Mouse (Mus musculus) forebrain, postnatal 0 days (tissue): ENCODE results near the gene Mrgpra6. TPM values are rescaled to one million over a fixed set of nuclear protein-coding genes. Genes with fewer than 3 reads are reported as not detected.

ENCODE experiments used
- ATAC-seq: fragments of 200-750 bp; cut with Nextera tagmentation; 2 replicates; pipeline ENCODE4 v1.8.0; 2017; ENCODE audit warnings: mild to moderate bottlenecking, moderate library complexity
- DNase-seq: peaks from one replicate; pipeline ENCODE4 v3.0.0-alpha.2; 2015
- H3K27ac ChIP-seq: fragments of 300-500 bp; sonication (generic); 2 replicates; pipeline ENCODE4 v1.5.1; 2014; ENCODE audit warnings: low read depth, mild to moderate bottlenecking, antibody characterized with exemption, low read length, moderate library complexity, mixed read lengths
- H3K27me3 ChIP-seq: fragments of 300-500 bp; sonication (generic); 2 replicates; pipeline ENCODE4 v1.6.1; 2014; ENCODE audit warnings: mild to moderate bottlenecking, low read length, mixed read lengths; ENCODE audit not compliant: insufficient read depth
- H3K36me3 ChIP-seq: fragments of 300-500 bp; sonication (generic); 2 replicates; pipeline ENCODE4 v1.6.1; 2014; ENCODE audit warnings: mild to moderate bottlenecking, moderate library complexity; ENCODE audit not compliant: insufficient read depth
- H3K4me1 ChIP-seq: fragments of 300-500 bp; sonication (generic); 2 replicates; pipeline ENCODE4 v1.6.1; 2014; ENCODE audit warnings: antibody characterized with exemption; ENCODE audit not compliant: insufficient read depth
- H3K4me2 ChIP-seq: fragments of 300-500 bp; sonication (generic); 2 replicates; pipeline ENCODE4 v1.6.1; 2014; ENCODE audit warnings: low read depth, mild to moderate bottlenecking, moderate library complexity
- H3K4me3 ChIP-seq: fragments of 300-500 bp; sonication (generic); 2 replicates; pipeline ENCODE4 v1.5.1; 2014; ENCODE audit warnings: low read depth, low read length, mixed read lengths
- H3K9ac ChIP-seq: fragments of 300-500 bp; sonication (generic); 2 replicates; pipeline ENCODE4 v1.6.1; 2014; ENCODE audit warnings: mild to moderate bottlenecking
- H3K9me3 ChIP-seq: fragments of 300-500 bp; sonication (generic); 2 replicates; pipeline ENCODE4 v1.6.1; 2016; ENCODE audit warnings: low read length
- CTCF ChIP-seq: sonication (generic); IDR thresholded peaks from 2 replicates; pipeline ENCODE4 v1.5.1; 2016; ENCODE audit warnings: antibody characterized with exemption, control low read depth, low read depth
- WGBS: fragments of 180-500 bp; shearing (Covaris S2); extraction: QIAGEN DNeasy Blood & Tissue Kit; methylation state at CpG from one replicate; pipeline ENCODE4 v1.1.7; 2014; 5-methylcytosine and 5-hydroxymethylcytosine counted together
- polyA plus RNA-seq: library from polyadenylated mRNA; unstranded; fragments of >200 nt; fragmentation: Nextera tagmentation; extraction: Ambion mirVana; gene quantifications from 2 replicates; pipeline ENCODE4 v1.2.1, GENCODE M21; 2015
- total RNA-seq: library from RNA; depleted of rRNA; stranded (reverse); fragments of >200 nt; gene quantifications from 2 replicates; pipeline ENCODE4 v1.2.3, GENCODE M21; 2014

Gene Mrgpra6
- total and polyA plus RNA-seq, 2 experiments from 2014 or later = not detected

- H3K4me3 ChIP-seq = no peak overlapping the region
- no peak overlapping the region for H3K4me2 ChIP-seq
- no peaks in the 10 kb centered on the region for H3K27me3 ChIP-seq
- H3K9ac ChIP-seq = no peak overlapping the region
- no peaks in the 10 kb centered on the region for H3K36me3 ChIP-seq
- WGBS = 52% methylated on average over 2 of the region's 2 CpGs
- peaks cover 5% of the 10 kb centered on the region; the same call in 1 of the 2 replicates for H3K9me3 ChIP-seq
- DNase-seq (no peak), ATAC-seq (no peak)
- no peak for TF ChIP-seq CTCF
- H3K27ac ChIP-seq = no peak overlapping the region
- no peaks in the 10 kb centered on the region for H3K4me1 ChIP-seq
Measured at GRCm38 (mm10) chr7:47158451-47158850, 46.3 kb downstream of the Mrgpra6 start.

- H3K4me2 ChIP-seq = no peak overlapping the region
- H3K9ac ChIP-seq = no peak overlapping the region
- no peak for TF ChIP-seq CTCF
- H3K27me3 ChIP-seq = no peaks in the 10 kb centered on the region
- H3K4me3 ChIP-seq = no peak overlapping the region
- no peaks in the 10 kb centered on the region for H3K4me1 ChIP-seq
- 86% methylated on average over 9 of the region's 9 CpGs for WGBS
- DNase-seq (no peak), ATAC-seq (no peak)
- no peak overlapping the region for H3K27ac ChIP-seq
- H3K9me3 ChIP-seq = peaks cover 5% of the 10 kb centered on the region; the same call in 1 of the 2 replicates
- H3K36me3 ChIP-seq = no peaks in the 10 kb centered on the region
Measured at GRCm38 (mm10) chr7:47157743-47158142, 47.0 kb downstream of the Mrgpra6 start.

GRCm38 (mm10) chr7:47155849-47156248 lies 48.9 kb downstream of the Mrgpra6 start:
- no peaks in the 10 kb centered on the region for H3K27me3 ChIP-seq
- no peak for TF ChIP-seq CTCF
- WGBS = 83% methylated on average over 2 of the region's 2 CpGs
- H3K4me3 ChIP-seq = no peak overlapping the region
- no peak overlapping the region for H3K27ac ChIP-seq
- no peak for DNase-seq
- H3K36me3 ChIP-seq = no peaks in the 10 kb centered on the region
- no peak overlapping the region for H3K4me2 ChIP-seq
- H3K9me3 ChIP-seq = peaks cover 5% of the 10 kb centered on the region; the same call in 1 of the 2 replicates
- no peaks in the 10 kb centered on the region for H3K4me1 ChIP-seq
- ATAC-seq = no peak
- H3K9ac ChIP-seq = no peak overlapping the region

GRCm38 (mm10) chr7:47155396-47155795 lies 49.3 kb downstream of the Mrgpra6 start:
- no peak overlapping the region for H3K27ac ChIP-seq
- H3K9me3 ChIP-seq = peaks cover 5% of the 10 kb centered on the region; the same call in 1 of the 2 replicates
- ATAC-seq = no peak
- H3K27me3 ChIP-seq = no peaks in the 10 kb centered on the region
- H3K4me2 ChIP-seq = no peak overlapping the region
- no peaks in the 10 kb centered on the region for H3K36me3 ChIP-seq
- 92% methylated on average over 4 of the region's 4 CpGs for WGBS
- no peak overlapping the region for H3K4me3 ChIP-seq
- no peak; the same call in 1 of the 2 replicates for TF ChIP-seq CTCF
- DNase-seq = no peak
- no peaks in the 10 kb centered on the region for H3K4me1 ChIP-seq
- H3K9ac ChIP-seq = no peak overlapping the region

- 16% methylated on average over 11 of the region's 11 CpGs for WGBS
- H3K27ac ChIP-seq = no peak overlapping the region
Measured at GRCm38 (mm10) chr7:47150420-47151061, 54.2 kb downstream of the Mrgpra6 start.

GRCm38 (mm10) chr7:47148298-47148697 lies 56.4 kb downstream of the Mrgpra6 start:
- Histone ChIP-seq H3K36me3 (no peaks in the 10 kb centered on the region), H3K4me3 (no peak overlapping the region), H3K27ac (no peak overlapping the region), H3K4me1 (no peaks in the 10 kb centered on the region), H3K4me2 (no peak overlapping the region), H3K9me3 (no peaks in the 10 kb centered on the region), H3K27me3 (no peaks in the 10 kb centered on the region), H3K9ac (no peak overlapping the region)
- ATAC-seq = no peak
- no peak for TF ChIP-seq CTCF
- 82% methylated on average over 7 of the region's 7 CpGs for WGBS
- DNase-seq = no peak

More at GRCm38 (mm10) chr7:47150420-47151061, 54.2 kb downstream of the Mrgpra6 start:
- Histone ChIP-seq H3K36me3 (no peaks in the 10 kb centered on the region), H3K27me3 (no peaks in the 10 kb centered on the region), H3K9me3 (peaks cover 2% of the 10 kb centered on the region; the same call in 1 of the 2 replicates), H3K4me1 (no peaks in the 10 kb centered on the region), H3K4me3 (no peak overlapping the region), H3K4me2 (no peak overlapping the region), H3K9ac (no peak overlapping the region)
- DNase-seq (peak; percentile 82), ATAC-seq (peak; percentile 70)
- TF ChIP-seq CTCF = peak; percentile 91

- DNase-seq (peak; percentile 31), ATAC-seq (no peak)
- Histone ChIP-seq H3K4me2 (no peak overlapping the region), H3K36me3 (no peaks in the 10 kb centered on the region), H3K4me3 (no peak overlapping the region), H3K27ac (no peak overlapping the region), H3K4me1 (no peaks in the 10 kb centered on the region), H3K9me3 (no peaks in the 10 kb centered on the region), H3K27me3 (no peaks in the 10 kb centered on the region), H3K9ac (no peak overlapping the region)
- peak; percentile 52 for TF ChIP-seq CTCF
- WGBS = 66% methylated on average over 12 of the region's 12 CpGs
Measured at GRCm38 (mm10) chr7:47146034-47146812, 58.5 kb downstream of the Mrgpra6 start.
